Mouse (Mus musculus) thymus, adult 2 months (tissue): Measurements from ENCODE around the gene Hc.

Experiments used
- CTCF ChIP-seq: fragments of 200-500 bp; IDR thresholded peaks from 2 replicates; pipeline ENCODE4 v1.5.1; 2012; ENCODE audit warnings: mild to moderate bottlenecking, control low read depth, low read length, moderate library complexity, borderline replicate concordance; ENCODE audit not compliant: control insufficient read depth, poor library complexity, insufficient read depth; ENCODE audit errors: extremely low read depth
- POLR2A ChIP-seq: fragments of 200-500 bp; IDR thresholded peaks from 2 replicates; pipeline ENCODE4 v1.6.1; 2012; ENCODE audit warnings: mild to moderate bottlenecking, low read length, control low read depth, moderate library complexity; ENCODE audit not compliant: control insufficient read depth, poor library complexity, insufficient read depth; ENCODE audit errors: extremely low read depth

DNA sequence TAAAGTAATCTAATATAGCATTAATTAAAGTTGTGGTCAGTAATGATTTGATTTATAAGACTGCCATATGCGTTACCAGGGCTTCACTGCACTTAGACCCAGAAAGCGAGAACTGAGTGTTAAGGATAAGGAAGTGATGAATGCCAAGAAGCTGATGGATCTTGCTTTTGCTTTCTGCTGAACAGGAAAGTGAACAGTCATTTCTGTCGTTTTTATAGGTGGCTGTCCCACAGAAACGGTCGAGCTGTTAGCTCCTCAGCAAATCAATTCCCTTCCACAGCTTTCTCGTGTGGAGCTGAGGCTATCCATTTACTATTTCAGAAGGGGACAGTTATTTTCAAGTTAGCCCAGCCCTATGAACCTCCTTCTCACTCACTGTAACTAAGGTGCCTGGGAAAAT, 341 bp downstream of the Hc start:
- no peak for TF ChIP-seq CTCF
- no peak for TF ChIP-seq POLR2A
